Mouse (Mus musculus) cortical plate, adult 2 months (tissue): ENCODE measurements at regions not wholly inside any gene's neighbourhood (a gene's known extent, or its start where the extent isn't known, plus 50 kb on each side); places are given as distances from the start of the nearest gene placed in this dataset.

ENCODE experiments used
- CTCF ChIP-seq: fragments of 200-500 bp; IDR thresholded peaks from 2 replicates; pipeline ENCODE4 v1.5.1; 2011; ENCODE audit warnings: mild to moderate bottlenecking, control low read depth, low read length; ENCODE audit not compliant: insufficient read depth; ENCODE audit errors: extremely low read depth
- POLR2A ChIP-seq: fragments of 200-500 bp; IDR thresholded peaks from 2 replicates; pipeline ENCODE4 v1.6.1; 2011; ENCODE audit warnings: mild to moderate bottlenecking, low read length, control low read depth; ENCODE audit not compliant: insufficient read depth; ENCODE audit errors: extremely low read depth

- TF ChIP-seq CTCF (no peak), POLR2A (no peak)
Observed at GRCm38 (mm10) chr15:62145643-62146285, 1223.0 kb upstream of the A1bg start.
